Mouse (Mus musculus): ENCODE data around the gene Enc1.

DNA sequence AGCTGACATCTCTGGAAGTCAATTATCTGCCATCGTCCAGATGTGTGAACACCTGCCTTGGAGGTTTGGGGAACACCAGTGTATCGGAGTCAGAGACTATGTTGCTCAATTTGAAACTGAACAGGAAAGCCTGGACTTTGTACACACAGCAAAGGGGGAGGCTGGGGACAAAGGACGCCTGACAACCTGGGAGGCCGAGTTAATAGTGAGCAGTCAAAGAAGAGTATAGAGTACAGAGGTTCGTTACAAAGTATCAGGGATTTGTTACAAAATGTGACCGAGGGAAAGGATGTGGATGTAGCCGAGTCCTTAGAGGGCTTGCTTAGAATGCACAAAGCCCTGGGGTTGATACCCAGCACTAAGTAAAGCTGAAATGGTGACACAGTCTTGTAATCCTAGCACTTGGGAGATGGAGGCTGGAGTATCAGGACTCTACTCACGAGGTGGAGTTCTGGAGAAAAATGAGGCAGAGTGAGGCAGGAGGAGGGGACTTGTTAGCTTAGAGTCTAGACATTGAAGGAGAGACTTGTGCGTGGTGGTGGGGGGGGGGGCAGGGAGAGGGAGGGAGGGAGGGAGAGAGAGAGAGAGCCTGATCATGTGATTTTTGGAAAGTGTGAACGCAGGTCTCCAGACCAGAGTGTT is 16.4 kb upstream of the Enc1 start:
- TF ChIP-seq CTCF (IDR thresholded peaks at IDR 0.05; ENCODE audit: insufficient read depth, low read length) (no peak), POLR2A (IDR thresholded peaks at IDR 0.05; ENCODE audit: borderline replicate concordance, extremely low read depth, low read depth, low read length) (no peak)

Data from lung, adult 2 months (tissue).